Mouse (Mus musculus) forebrain, postnatal 0 days (tissue): ENCODE data around the gene Eid3. TPM values are rescaled to one million over a fixed set of nuclear protein-coding genes. Genes with fewer than 3 reads are reported as not detected.

ENCODE experiments used
- ATAC-seq: fragments of 200-750 bp; cut with Nextera tagmentation; 2 replicates; pipeline ENCODE4 v1.8.0; 2017; ENCODE audit warnings: mild to moderate bottlenecking, moderate library complexity
- DNase-seq: peaks from one replicate; pipeline ENCODE4 v3.0.0-alpha.2; 2015
- H3K27ac ChIP-seq: fragments of 300-500 bp; sonication (generic); 2 replicates; pipeline ENCODE4 v1.5.1; 2014; ENCODE audit warnings: low read depth, mild to moderate bottlenecking, antibody characterized with exemption, low read length, moderate library complexity, mixed read lengths
- H3K27me3 ChIP-seq: fragments of 300-500 bp; sonication (generic); 2 replicates; pipeline ENCODE4 v1.6.1; 2014; ENCODE audit warnings: mild to moderate bottlenecking, low read length, mixed read lengths; ENCODE audit not compliant: insufficient read depth
- H3K36me3 ChIP-seq: fragments of 300-500 bp; sonication (generic); 2 replicates; pipeline ENCODE4 v1.6.1; 2014; ENCODE audit warnings: mild to moderate bottlenecking, moderate library complexity; ENCODE audit not compliant: insufficient read depth
- H3K4me1 ChIP-seq: fragments of 300-500 bp; sonication (generic); 2 replicates; pipeline ENCODE4 v1.6.1; 2014; ENCODE audit warnings: antibody characterized with exemption; ENCODE audit not compliant: insufficient read depth
- H3K4me2 ChIP-seq: fragments of 300-500 bp; sonication (generic); 2 replicates; pipeline ENCODE4 v1.6.1; 2014; ENCODE audit warnings: low read depth, mild to moderate bottlenecking, moderate library complexity
- H3K4me3 ChIP-seq: fragments of 300-500 bp; sonication (generic); 2 replicates; pipeline ENCODE4 v1.5.1; 2014; ENCODE audit warnings: low read depth, low read length, mixed read lengths
- H3K9ac ChIP-seq: fragments of 300-500 bp; sonication (generic); 2 replicates; pipeline ENCODE4 v1.6.1; 2014; ENCODE audit warnings: mild to moderate bottlenecking
- H3K9me3 ChIP-seq: fragments of 300-500 bp; sonication (generic); 2 replicates; pipeline ENCODE4 v1.6.1; 2016; ENCODE audit warnings: low read length
- CTCF ChIP-seq: sonication (generic); IDR thresholded peaks from 2 replicates; pipeline ENCODE4 v1.5.1; 2016; ENCODE audit warnings: antibody characterized with exemption, control low read depth, low read depth
- WGBS: fragments of 180-500 bp; shearing (Covaris S2); extraction: QIAGEN DNeasy Blood & Tissue Kit; methylation state at CpG from one replicate; pipeline ENCODE4 v1.1.7; 2014; 5-methylcytosine and 5-hydroxymethylcytosine counted together
- polyA plus RNA-seq: library from polyadenylated mRNA; unstranded; fragments of >200 nt; fragmentation: Nextera tagmentation; extraction: Ambion mirVana; gene quantifications from 2 replicates; pipeline ENCODE4 v1.2.1, GENCODE M21; 2015
- total RNA-seq: library from RNA; depleted of rRNA; stranded (reverse); fragments of >200 nt; gene quantifications from 2 replicates; pipeline ENCODE4 v1.2.3, GENCODE M21; 2014

Gene Eid3
- total and polyA plus RNA-seq, 2 experiments from 2014 or later = 0.30 to 1.4 TPM

- no peaks in the 10 kb centered on the region for H3K36me3 ChIP-seq
- DNase-seq (peak; percentile 28), ATAC-seq (peak; percentile 82)
- H3K9me3 ChIP-seq = no peaks in the 10 kb centered on the region
- TF ChIP-seq CTCF = no peak
- no peaks in the 10 kb centered on the region for H3K4me1 ChIP-seq
- no peak overlapping the region for H3K4me3 ChIP-seq
- no peak overlapping the region for H3K9ac ChIP-seq
- H3K27ac ChIP-seq = no peak overlapping the region
- H3K4me2 ChIP-seq = no peak overlapping the region
- 28% methylated on average over 6 of the region's 6 CpGs for WGBS
- H3K27me3 ChIP-seq = no peaks in the 10 kb centered on the region
These were observed 39.9 kb upstream of the Eid3 start for GRCm38 (mm10) chr10:82826516-82826915.

- no peak within 1 kb of the TSS for H3K4me3 ChIP-seq
- no peak within 1 kb of the TSS for H3K9ac ChIP-seq
- no peak within 1 kb of the TSS for H3K27ac ChIP-seq
- H3K4me1 ChIP-seq = no peaks in the 10 kb centered on the region
- TF ChIP-seq CTCF = no peak
- 52% methylated on average over 9 of the region's 9 CpGs for WGBS
- H3K4me2 ChIP-seq = no peak within 1 kb of the TSS
- DNase-seq (no peak), ATAC-seq (no peak)
- no peaks in the 10 kb centered on the region for H3K36me3 ChIP-seq
- H3K27me3 ChIP-seq = no peaks in the 10 kb centered on the region
- H3K9me3 ChIP-seq = no peaks in the 10 kb centered on the region
These were observed 32.5 kb upstream of the Eid3 start, which contains the start of gene Txnrd1 for GRCm38 (mm10) chr10:82833926-82834325. Gene Txnrd1 (plus strand): TSS chr10:82833951.

- no peak for ATAC-seq
- Histone ChIP-seq H3K27ac (no peak overlapping the region), H3K4me2 (no peak overlapping the region), H3K9ac (no peak overlapping the region), H3K4me3 (no peak overlapping the region), H3K9me3 (no peaks in the 10 kb centered on the region), H3K4me1 (no peaks in the 10 kb centered on the region), H3K27me3 (no peaks in the 10 kb centered on the region), H3K36me3 (no peaks in the 10 kb centered on the region)
- TF ChIP-seq CTCF = no peak
- no peak for DNase-seq
- 69% methylated on average over 3 of the region's 3 CpGs for WGBS
These were observed 30.5 kb upstream of the Eid3 start for GRCm38 (mm10) chr10:82835898-82836297.

GRCm38 (mm10) chr10:82838390-82838789 is 28.0 kb upstream of the Eid3 start:
- no peaks in the 10 kb centered on the region for H3K4me1 ChIP-seq
- no peak overlapping the region for H3K9ac ChIP-seq
- no peaks in the 10 kb centered on the region for H3K9me3 ChIP-seq
- TF ChIP-seq CTCF = no peak
- no peak overlapping the region for H3K27ac ChIP-seq
- no peak overlapping the region for H3K4me3 ChIP-seq
- 79% methylated on average over 7 of the region's 7 CpGs for WGBS
- H3K27me3 ChIP-seq = no peaks in the 10 kb centered on the region
- DNase-seq (no peak), ATAC-seq (no peak)
- H3K36me3 ChIP-seq = no peaks in the 10 kb centered on the region
- no peak overlapping the region for H3K4me2 ChIP-seq

- DNase-seq = no peak
- Histone ChIP-seq H3K9ac (no peak overlapping the region), H3K36me3 (no peaks in the 10 kb centered on the region), H3K4me1 (no peaks in the 10 kb centered on the region), H3K4me2 (no peak overlapping the region), H3K4me3 (no peak overlapping the region), H3K27ac (no peak overlapping the region), H3K9me3 (no peaks in the 10 kb centered on the region), H3K27me3 (no peaks in the 10 kb centered on the region)
- WGBS = 70% methylated on average over 6 of the region's 6 CpGs
- TF ChIP-seq CTCF = no peak
- ATAC-seq = no peak
These were observed 22.3 kb upstream of the Eid3 start for GRCm38 (mm10) chr10:82844090-82844489.

GRCm38 (mm10) chr10:82844731-82845130 is 21.7 kb upstream of the Eid3 start:
- DNase-seq (no peak), ATAC-seq (no peak)
- H3K9ac ChIP-seq = no peak overlapping the region
- no peak for TF ChIP-seq CTCF
- no peak overlapping the region for H3K4me3 ChIP-seq
- 86% methylated on average over 8 of the region's 8 CpGs for WGBS
- no peak overlapping the region for H3K4me2 ChIP-seq
- no peaks in the 10 kb centered on the region for H3K4me1 ChIP-seq
- no peak overlapping the region for H3K27ac ChIP-seq
- H3K27me3 ChIP-seq = no peaks in the 10 kb centered on the region
- no peaks in the 10 kb centered on the region for H3K9me3 ChIP-seq
- H3K36me3 ChIP-seq = no peaks in the 10 kb centered on the region

- Histone ChIP-seq H3K9ac (no peak overlapping the region), H3K27ac (no peak overlapping the region), H3K4me3 (no peak overlapping the region), H3K27me3 (no peaks in the 10 kb centered on the region), H3K4me1 (no peaks in the 10 kb centered on the region), H3K9me3 (no peaks in the 10 kb centered on the region), H3K4me2 (no peak overlapping the region), H3K36me3 (no peaks in the 10 kb centered on the region)
- DNase-seq (no peak), ATAC-seq (no peak)
- 84% methylated on average over 9 of the region's 9 CpGs for WGBS
- no peak for TF ChIP-seq CTCF
These were observed 18.5 kb upstream of the Eid3 start for GRCm38 (mm10) chr10:82847821-82848459.
